Mouse (Mus musculus): ENCODE measurements around the gene Limk1. TPM values are rescaled to one million over a fixed set of nuclear protein-coding genes. Genes with fewer than 3 reads are reported as not detected.
"Not testable (repeated sequence)": the region's sequence is repeated elsewhere in the genome, so short reads cannot be mapped to it uniquely, and the experiment has no call there.

The Limk1 gene
- polyA plus RNA-seq, 1 experiment from 2014 or later, result 0.59 TPM

GRCm38 (mm10) chr5:134656708-134657107 is 31.7 kb downstream of the Limk1 start:
- DNase-seq (no peak), ATAC-seq (no peak)
- H3K9me3 ChIP-seq (ENCODE audit: low read length), result no peaks in the 10 kb centered on the region
- H3K36me3 ChIP-seq (replicated peaks; ENCODE audit: insufficient read depth, low read length), result no peaks in the 10 kb centered on the region; the same call in 1 of the 2 replicates
- no peaks in the 10 kb centered on the region for H3K27me3 ChIP-seq (ENCODE audit: insufficient read depth, low read length)
- no peak overlapping the region for H3K4me2 ChIP-seq (ENCODE audit: low read depth, low read length)
- TF ChIP-seq CTCF (IDR thresholded peaks at IDR 0.05; ENCODE audit: low read depth), result no peak
- H3K4me3 ChIP-seq (ENCODE audit: low read depth, low read length), result no peak overlapping the region
- H3K9ac ChIP-seq (replicated peaks), result no peak overlapping the region
- H3K27ac ChIP-seq (ENCODE audit: low read depth), result no peak overlapping the region
- H3K4me1 ChIP-seq (ENCODE audit: insufficient read depth), result no peaks in the 10 kb centered on the region
- WGBS (ENCODE audit: insufficient replicate concordance), result 78% methylated on average over 4 of the region's 4 CpGs

- Histone ChIP-seq H3K4me2 (ENCODE audit: low read depth, low read length) (no peak overlapping the region), H3K36me3 (replicated peaks; ENCODE audit: insufficient read depth, low read length) (no peaks in the 10 kb centered on the region), H3K4me1 (ENCODE audit: insufficient read depth) (no peaks in the 10 kb centered on the region), H3K27me3 (ENCODE audit: insufficient read depth, low read length) (no peaks in the 10 kb centered on the region), H3K9ac (replicated peaks) (no peak overlapping the region), H3K4me3 (ENCODE audit: low read depth, low read length) (no peak overlapping the region), H3K9me3 (ENCODE audit: low read length) (no peaks in the 10 kb centered on the region), H3K27ac (ENCODE audit: low read depth) (no peak overlapping the region)
- no peak for TF ChIP-seq EP300 (IDR thresholded peaks at IDR 0.05; ENCODE audit: low read depth)
- DNase-seq (peak; percentile 32), ATAC-seq (no peak)
- 45% methylated on average over 7 of the region's 7 CpGs for WGBS (ENCODE audit: insufficient replicate concordance)
Measured at GRCm38 (mm10) chr5:134652015-134652414, 36.4 kb downstream of the Limk1 start.

DNA sequence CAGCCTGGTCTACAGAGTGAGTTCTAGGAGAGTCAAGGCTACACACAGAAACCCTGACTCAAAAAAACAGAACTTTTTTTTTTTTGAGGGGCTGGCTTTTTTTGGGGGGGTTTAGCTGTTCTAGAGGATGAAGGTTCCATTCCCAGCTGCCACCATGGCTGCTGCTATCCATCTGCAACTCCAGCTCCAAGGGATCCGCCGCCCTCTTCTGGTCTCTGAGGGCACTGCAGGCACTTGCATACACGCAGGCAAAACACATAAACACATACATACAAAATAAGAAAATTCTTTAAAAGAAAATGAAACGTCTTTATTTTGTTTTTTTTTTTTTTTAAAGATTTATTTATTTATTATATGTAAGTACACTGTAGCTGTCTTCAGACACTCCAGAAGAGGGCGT is 37.5 kb downstream of the Limk1 start:
- Histone ChIP-seq H3K36me3 (replicated peaks; ENCODE audit: insufficient read depth, low read length) (no peaks in the 10 kb centered on the region), H3K4me3 (ENCODE audit: low read depth, low read length) (no peak overlapping the region), H3K9me3 (ENCODE audit: low read length) (no peaks in the 10 kb centered on the region), H3K9ac (replicated peaks) (no peak overlapping the region), H3K27ac (ENCODE audit: low read depth) (no peak overlapping the region), H3K4me2 (ENCODE audit: low read depth, low read length) (no peak overlapping the region), H3K4me1 (ENCODE audit: insufficient read depth) (no peaks in the 10 kb centered on the region), H3K27me3 (ENCODE audit: insufficient read depth, low read length) (no peaks in the 10 kb centered on the region)
- TF ChIP-seq EP300 (IDR thresholded peaks at IDR 0.05; ENCODE audit: low read depth) (no peak), CTCF (IDR thresholded peaks at IDR 0.05; ENCODE audit: low read depth) (peak; percentile 76)
- ATAC-seq (no peak), DNase-seq (peak; percentile 75)
- 40% methylated on average over 4 of the region's 5 CpGs for WGBS (ENCODE audit: insufficient replicate concordance)

DNA sequence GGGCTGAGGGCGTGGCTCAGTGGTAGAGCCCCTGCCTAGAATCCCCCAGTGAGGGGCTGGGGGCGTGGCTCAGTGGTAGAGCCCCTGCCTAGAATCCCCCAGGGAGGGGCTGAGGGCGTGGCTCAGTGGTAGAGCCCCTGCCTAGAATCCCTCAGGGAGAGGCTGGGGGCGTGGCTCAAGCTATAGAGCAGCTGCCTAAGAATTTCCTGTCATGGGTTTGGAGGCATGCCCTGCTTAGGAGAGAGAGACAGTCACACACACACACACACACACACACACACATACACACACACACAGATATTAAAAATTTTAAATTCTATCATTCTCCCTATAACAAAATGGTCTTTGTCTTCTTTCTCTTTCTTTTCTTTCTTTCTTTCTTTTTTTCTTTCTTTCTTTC is 39.4 kb downstream of the Limk1 start:
- H3K27me3 ChIP-seq (ENCODE audit: insufficient read depth, low read length); ATAC-seq; H3K4me2 ChIP-seq (ENCODE audit: low read depth, low read length); H3K9me3 ChIP-seq (ENCODE audit: low read length); H3K27ac ChIP-seq (ENCODE audit: low read depth); H3K4me3 ChIP-seq (ENCODE audit: low read depth, low read length); H3K9ac ChIP-seq (replicated peaks); DNase-seq; H3K36me3 ChIP-seq (replicated peaks; ENCODE audit: insufficient read depth, low read length); H3K4me1 ChIP-seq (ENCODE audit: insufficient read depth): not testable (repeated sequence)
- 57% methylated on average over 3 of the region's 4 CpGs for WGBS (ENCODE audit: insufficient replicate concordance)

GRCm38 (mm10) chr5:134647394-134647793 is 41.0 kb downstream of the Limk1 start:
- no peak overlapping the region for H3K4me2 ChIP-seq (ENCODE audit: low read depth, low read length)
- H3K4me1 ChIP-seq (ENCODE audit: insufficient read depth), result peaks cover 3% of the 10 kb centered on the region
- no peaks in the 10 kb centered on the region for H3K9me3 ChIP-seq (ENCODE audit: low read length)
- H3K27me3 ChIP-seq (ENCODE audit: insufficient read depth, low read length), result no peaks in the 10 kb centered on the region
- TF ChIP-seq CTCF (IDR thresholded peaks at IDR 0.05; ENCODE audit: low read depth) (no peak), EP300 (IDR thresholded peaks at IDR 0.05; ENCODE audit: low read depth) (no peak)
- no peak overlapping the region for H3K4me3 ChIP-seq (ENCODE audit: low read depth, low read length)
- H3K9ac ChIP-seq (replicated peaks), result no peak overlapping the region
- H3K27ac ChIP-seq (ENCODE audit: low read depth), result no peak overlapping the region
- H3K36me3 ChIP-seq (replicated peaks; ENCODE audit: insufficient read depth, low read length), result no peaks in the 10 kb centered on the region
- DNase-seq, result peak; percentile 25
- WGBS (ENCODE audit: insufficient replicate concordance), result 55% methylated on average over 2 of the region's 2 CpGs
- peak; percentile 76 for ATAC-seq

- DNase-seq (no peak), ATAC-seq (no peak)
- peaks cover 3% of the 10 kb centered on the region for H3K4me1 ChIP-seq (ENCODE audit: insufficient read depth)
- no peak overlapping the region for H3K27ac ChIP-seq (ENCODE audit: low read depth)
- no peaks in the 10 kb centered on the region for H3K9me3 ChIP-seq (ENCODE audit: low read length)
- no peak overlapping the region for H3K4me3 ChIP-seq (ENCODE audit: low read depth, low read length)
- no peaks in the 10 kb centered on the region for H3K27me3 ChIP-seq (ENCODE audit: insufficient read depth, low read length)
- no peak overlapping the region for H3K9ac ChIP-seq (replicated peaks)
- WGBS (ENCODE audit: insufficient replicate concordance), result 73% methylated on average over 4 of the region's 4 CpGs
- no peaks in the 10 kb centered on the region for H3K36me3 ChIP-seq (replicated peaks; ENCODE audit: insufficient read depth, low read length)
- H3K4me2 ChIP-seq (ENCODE audit: low read depth, low read length), result no peak overlapping the region
- 0 out of 2 replicates have a peak, but pooled peaks have one; percentile 6 for TF ChIP-seq CTCF (IDR thresholded peaks at IDR 0.05; ENCODE audit: low read depth)
- TF ChIP-seq EP300 (IDR thresholded peaks at IDR 0.05; ENCODE audit: low read depth), result no peak
Measured at GRCm38 (mm10) chr5:134646461-134646860, 41.9 kb downstream of the Limk1 start.

DNA sequence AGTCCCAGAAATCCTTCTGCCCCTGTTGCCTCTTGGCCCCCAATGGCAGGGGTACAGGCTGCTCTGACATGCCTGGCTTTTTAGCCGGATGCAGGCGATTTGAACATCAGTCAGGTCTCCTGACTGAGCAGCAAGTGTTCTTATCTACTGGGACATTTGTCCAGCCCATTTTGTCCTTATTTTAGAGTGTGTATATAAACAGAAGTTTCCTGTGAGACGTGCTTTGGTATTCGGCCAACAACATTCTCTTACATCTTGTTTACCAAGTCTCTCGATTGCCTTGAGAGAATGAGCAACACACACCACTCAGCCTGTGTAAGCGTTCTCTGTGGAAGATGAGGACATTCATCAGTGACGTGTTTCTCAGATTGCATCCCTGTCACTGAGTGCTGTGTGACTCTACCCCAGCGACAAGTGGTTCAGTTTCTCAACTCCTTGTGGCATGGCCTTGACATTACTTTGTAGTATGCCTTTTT is 43.7 kb downstream of the Limk1 start:
- H3K36me3 ChIP-seq (replicated peaks; ENCODE audit: insufficient read depth, low read length), result no peaks in the 10 kb centered on the region
- H3K4me2 ChIP-seq (ENCODE audit: low read depth, low read length), result no peak overlapping the region
- H3K9ac ChIP-seq (replicated peaks), result no peak overlapping the region
- TF ChIP-seq CTCF (IDR thresholded peaks at IDR 0.05; ENCODE audit: low read depth), result no peak
- TF ChIP-seq EP300 (IDR thresholded peaks at IDR 0.05; ENCODE audit: low read depth), result peak; percentile 66; the same call in 1 of the 2 replicates
- ATAC-seq, result peak; percentile 65
- no peak for DNase-seq
- no peaks in the 10 kb centered on the region for H3K27me3 ChIP-seq (ENCODE audit: insufficient read depth, low read length)
- peaks cover 5% of the 10 kb centered on the region for H3K4me1 ChIP-seq (ENCODE audit: insufficient read depth)
- H3K27ac ChIP-seq (ENCODE audit: low read depth), result peak overlapping the region; percentile 66
- 38% methylated on average over 8 of the region's 8 CpGs for WGBS (ENCODE audit: insufficient replicate concordance)
- no peaks in the 10 kb centered on the region for H3K9me3 ChIP-seq (ENCODE audit: low read length)
- no peak overlapping the region for H3K4me3 ChIP-seq (ENCODE audit: low read depth, low read length)
